Mouse (Mus musculus) MEL (cell line): ENCODE measurements around the gene Cmss1. TPM values are rescaled to one million over a fixed set of nuclear protein-coding genes. Genes with fewer than 3 reads are reported as not detected.

Experiments used
- DNase-seq: peaks from one replicate; pipeline ENCODE4 v3.0.0; 2011; ENCODE audit warnings: low read depth, low spot score
- H3K27ac ChIP-seq: 2 replicates; pipeline ENCODE4 v1.5.1; 2012; ENCODE audit warnings: low read depth, mild to moderate bottlenecking, control low read depth, low read length, moderate library complexity; ENCODE audit not compliant: control insufficient read depth
- H3K27me3 ChIP-seq, 2 experiments: fragments of 150-350 bp in 1 of 2; sonication (generic) in 1 of 2; 2 replicates each; pipeline ENCODE4 v1.6.1; 2012; ENCODE audit warnings: low read length in 2 of 2, mild to moderate bottlenecking in 2 of 2, improper control_type of control experiment in 1 of 2, moderate library complexity in 1 of 2; ENCODE audit not compliant: insufficient read depth in 2 of 2, control insufficient read depth in 1 of 2
- H3K36me3 ChIP-seq, 2 experiments: 2 replicates each; pipeline ENCODE4 v1.6.1; 2012 to 2014; ENCODE audit warnings: low read length in 2 of 2, improper control_type of control experiment in 1 of 2, inconsistent platforms in 1 of 2, mild to moderate bottlenecking in 1 of 2; ENCODE audit not compliant: insufficient read depth in 2 of 2, control insufficient read depth in 1 of 2
- H3K4me1 ChIP-seq, 2 experiments: fragments of 150-350 bp in 1 of 2; sonication (generic) in 1 of 2; 2 replicates each; pipeline ENCODE4 v1.6.1; 2012; ENCODE audit warnings: low read length in 2 of 2, improper control_type of control experiment in 1 of 2, mild to moderate bottlenecking in 1 of 2; ENCODE audit not compliant: insufficient read depth in 2 of 2, control insufficient read depth in 1 of 2
- H3K4me3 ChIP-seq, 2 experiments: fragments of 150-350 bp in 1 of 2; sonication (generic) in 1 of 2; 2 replicates each; pipeline ENCODE4 v1.5.1; 2012; ENCODE audit warnings: low read depth in 2 of 2, low read length in 2 of 2, mild to moderate bottlenecking in 2 of 2, moderate library complexity in 2 of 2, control low read depth in 1 of 2, improper control_type of control experiment in 1 of 2; ENCODE audit not compliant: control insufficient read depth in 1 of 2, insufficient read depth in 1 of 2
- H3K79me2 ChIP-seq: 2 replicates; pipeline ENCODE4 v1.6.1; 2012; ENCODE audit warnings: mild to moderate bottlenecking, low read length, moderate library complexity; ENCODE audit not compliant: control insufficient read depth, poor library complexity, insufficient read depth
- H3K9ac ChIP-seq: 2 replicates; pipeline ENCODE4 v1.6.1; 2012; ENCODE audit warnings: low read depth, mild to moderate bottlenecking, control low read depth, low read length, moderate library complexity; ENCODE audit not compliant: control insufficient read depth, poor library complexity, severe bottlenecking
- H3K9me3 ChIP-seq: fragments of 150-350 bp; sonication (generic); replicated peaks from 2 replicates; pipeline ENCODE4 v1.6.1; 2012; ENCODE audit warnings: mild to moderate bottlenecking, low read length, improper control_type of control experiment, moderate library complexity; ENCODE audit not compliant: insufficient read depth
- BHLHE40 ChIP-seq: IDR thresholded peaks from 2 replicates; pipeline ENCODE4 v1.6.1; 2012; ENCODE audit warnings: low read depth, mild to moderate bottlenecking, inconsistent platforms, low read length, improper control_type of control experiment, borderline replicate concordance
- E2F4 ChIP-seq: IDR thresholded peaks from 2 replicates; pipeline ENCODE4 v1.6.1; 2011; ENCODE audit warnings: low read depth, low read length, improper control_type of control experiment, borderline replicate concordance
- ELF1 ChIP-seq: IDR thresholded peaks from 2 replicates; pipeline ENCODE4 v1.6.1; 2014; ENCODE audit warnings: low read depth, mild to moderate bottlenecking, inconsistent platforms, low read length, improper control_type of control experiment, moderate library complexity
- EP300 ChIP-seq, 2 experiments: IDR thresholded peaks; 2 replicates each; pipeline ENCODE4 v1.6.1; 2011; ENCODE audit warnings: improper control_type of control experiment in 2 of 2, low read length in 2 of 2, low read depth in 1 of 2, mild to moderate bottlenecking in 1 of 2
- ETS1 ChIP-seq: IDR thresholded peaks from 2 replicates; pipeline ENCODE4 v1.6.1; 2012; ENCODE audit warnings: low read depth, mild to moderate bottlenecking, inconsistent platforms, low read length, improper control_type of control experiment, moderate library complexity
- GABPA ChIP-seq: IDR thresholded peaks from 2 replicates; pipeline ENCODE4 v1.6.1; 2012; ENCODE audit warnings: low read depth, mild to moderate bottlenecking, inconsistent platforms, low read length, improper control_type of control experiment, moderate library complexity
- JUND ChIP-seq: IDR thresholded peaks from 2 replicates; pipeline ENCODE4 v1.6.1; 2011; ENCODE audit warnings: low read depth, mild to moderate bottlenecking, improper control_type of control experiment, low read length
- KAT2A ChIP-seq: conservative IDR thresholded peaks from 2 replicates; pipeline ENCODE4 v1.6.1; 2012; ENCODE audit warnings: low read depth, low read length, improper control_type of control experiment, inconsistent platforms
- MEF2A ChIP-seq: IDR thresholded peaks from 2 replicates; pipeline ENCODE4 v1.6.1; 2014; ENCODE audit warnings: low read depth, mild to moderate bottlenecking, inconsistent platforms, low read length, improper control_type of control experiment; ENCODE audit not compliant: poor library complexity, insufficient replicate concordance, severe bottlenecking; ENCODE audit errors: extremely low read depth
- MXI1 ChIP-seq: IDR thresholded peaks from 2 replicates; pipeline ENCODE4 v1.6.1; 2011; ENCODE audit warnings: mild to moderate bottlenecking, low read depth, low read length, improper control_type of control experiment
- POLR2AphosphoS2 ChIP-seq: IDR thresholded peaks from 2 replicates; pipeline ENCODE4 v1.6.1; 2011; ENCODE audit warnings: low read length, improper control_type of control experiment
- RAD21 ChIP-seq: IDR thresholded peaks from 2 replicates; pipeline ENCODE4 v1.6.1; 2011; ENCODE audit warnings: mild to moderate bottlenecking, low read depth, low read length, improper control_type of control experiment
- SMC3 ChIP-seq: IDR thresholded peaks from 2 replicates; pipeline ENCODE4 v1.6.1; 2011; ENCODE audit warnings: low read depth, low read length, improper control_type of control experiment
- TAL1 ChIP-seq: IDR thresholded peaks from 2 replicates; pipeline ENCODE4 v1.6.1; 2012; ENCODE audit warnings: mild to moderate bottlenecking, inconsistent platforms, low read length, moderate library complexity, mixed read lengths
- UBTF ChIP-seq: IDR thresholded peaks from 2 replicates; pipeline ENCODE4 v1.6.1; 2012; ENCODE audit warnings: low read depth, mild to moderate bottlenecking, inconsistent platforms, low read length, improper control_type of control experiment, moderate library complexity, borderline replicate concordance; ENCODE audit not compliant: insufficient read depth
- USF2 ChIP-seq, 2 experiments: IDR thresholded peaks; 2 replicates each; pipeline ENCODE4 v1.6.1; 2011 to 2012; ENCODE audit warnings: improper control_type of control experiment in 2 of 2, low read length in 2 of 2, borderline replicate concordance in 1 of 2, inconsistent platforms in 1 of 2, low read depth in 1 of 2, mild to moderate bottlenecking in 1 of 2; ENCODE audit not compliant: insufficient read depth in 1 of 2
- ZC3H11A ChIP-seq: IDR thresholded peaks from 2 replicates; pipeline ENCODE4 v1.6.1; 2012; ENCODE audit warnings: low read depth, mild to moderate bottlenecking, inconsistent platforms, low read length, improper control_type of control experiment
- ZKSCAN1 ChIP-seq: IDR thresholded peaks from 2 replicates; pipeline ENCODE4 v1.6.1; 2012; ENCODE audit warnings: low read depth, mild to moderate bottlenecking, inconsistent platforms, low read length, improper control_type of control experiment, moderate library complexity
- ZMIZ1 ChIP-seq: IDR thresholded peaks from 2 replicates; pipeline ENCODE4 v1.6.1; 2012; ENCODE audit warnings: low read depth, mild to moderate bottlenecking, inconsistent platforms, low read length, improper control_type of control experiment, moderate library complexity
- polyA plus RNA-seq, 2 experiments: library from polyadenylated mRNA; stranded (reverse) in 1 of 2; unstranded in 1 of 2; fragments of >175 nt in 1 of 2; fragments of >200 nt in 1 of 2; gene quantifications; 2 replicates each; pipeline versions ENCODE4 v1.2.1 to v1.2.4; 2012; ENCODE audit warnings: low replicate concordance in 2 of 2, low read depth in 1 of 2; ENCODE audit not compliant: insufficient read length in 2 of 2, insufficient read depth in 1 of 2, missing spikeins in 1 of 2
- total RNA-seq: library from RNA; depleted of rRNA; stranded (reverse); fragments of 300-350 nt; gene quantifications from 2 replicates; pipeline ENCODE4 v1.2.3, GENCODE M21; 2012

Gene Cmss1
- total and polyA plus RNA-seq, 3 experiments, result 80.9 to 94.7 TPM; not detected in 1

DNA sequence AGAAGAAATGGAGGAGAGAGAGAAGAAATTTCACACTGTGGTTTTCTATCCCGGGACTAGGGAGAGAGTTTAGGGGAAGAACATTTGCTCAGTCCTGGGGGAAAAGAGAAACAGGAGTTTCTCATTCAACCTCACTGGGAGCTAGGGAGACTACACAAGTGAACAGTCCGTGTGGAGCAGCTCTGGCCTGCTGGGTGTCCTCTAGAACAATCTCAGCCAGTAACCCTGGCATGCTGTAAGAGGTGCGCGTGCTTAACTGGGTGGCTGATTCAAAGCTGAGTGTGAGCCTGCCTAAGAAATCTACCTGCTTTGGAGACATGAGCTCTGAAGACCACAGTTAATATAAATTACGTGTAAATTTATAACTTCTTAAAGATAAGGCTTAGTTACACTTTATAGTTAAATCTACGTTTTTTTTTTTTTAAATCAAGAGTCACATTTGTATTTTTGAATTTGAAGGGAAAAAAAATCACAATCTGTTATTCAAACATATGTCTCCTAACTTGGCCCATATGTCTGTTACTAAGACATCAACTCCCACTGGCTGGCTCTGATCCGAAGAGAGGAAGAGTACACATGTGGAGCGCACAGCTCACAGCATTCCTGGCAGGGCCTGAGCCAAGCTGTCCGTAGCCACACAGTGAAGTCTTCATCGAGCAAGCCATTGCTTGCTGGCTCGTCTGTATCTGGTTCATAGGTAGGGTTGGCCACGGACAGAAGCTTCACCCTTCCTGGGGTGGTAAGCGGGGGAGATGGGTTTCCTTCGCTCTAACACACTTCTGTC lies 338.4 kb downstream of the Cmss1 start:
- Histone ChIP-seq H3K9me3 (no peaks in the 10 kb centered on the region), H3K9ac (no peak overlapping the region), H3K27me3 (peaks cover 0 to 3% of the 10 kb centered on the region in 2 experiments; a peak in 2 of 4 replicates), H3K4me1 (no peaks in the 10 kb centered on the region), H3K79me2 (no peaks in the 10 kb centered on the region), H3K4me3 (no peak overlapping the region), H3K36me3 (no peaks in the 10 kb centered on the region), H3K27ac (no peak overlapping the region)
- TF ChIP-seq ZKSCAN1, result no peak
- no peak for TF ChIP-seq USF2 (IDR thresholded peaks at IDR 0.05; ENCODE audit: borderline replicate concordance in 1 of 2, insufficient read depth in 1 of 2, low read depth in 1 of 2, low read length in 2 of 2)
- TF ChIP-seq TAL1, result no peak
- no peak for TF ChIP-seq SMC3
- no peak for TF ChIP-seq GABPA
- TF ChIP-seq ZC3H11A, result no peak
- TF ChIP-seq MXI1, result no peak
- no peak for TF ChIP-seq KAT2A
- no peak for TF ChIP-seq MEF2A
- TF ChIP-seq EP300 (IDR thresholded peaks at IDR 0.05; ENCODE audit: low read depth in 1 of 2, low read length in 2 of 2), result no peak
- TF ChIP-seq ETS1, result no peak
- TF ChIP-seq ELF1, result no peak
- no peak for TF ChIP-seq BHLHE40
- TF ChIP-seq ZMIZ1, result no peak
- TF ChIP-seq UBTF, result no peak
- no peak for TF ChIP-seq JUND
- no peak for TF ChIP-seq POLR2AphosphoS2
- DNase-seq, result no peak

DNA sequence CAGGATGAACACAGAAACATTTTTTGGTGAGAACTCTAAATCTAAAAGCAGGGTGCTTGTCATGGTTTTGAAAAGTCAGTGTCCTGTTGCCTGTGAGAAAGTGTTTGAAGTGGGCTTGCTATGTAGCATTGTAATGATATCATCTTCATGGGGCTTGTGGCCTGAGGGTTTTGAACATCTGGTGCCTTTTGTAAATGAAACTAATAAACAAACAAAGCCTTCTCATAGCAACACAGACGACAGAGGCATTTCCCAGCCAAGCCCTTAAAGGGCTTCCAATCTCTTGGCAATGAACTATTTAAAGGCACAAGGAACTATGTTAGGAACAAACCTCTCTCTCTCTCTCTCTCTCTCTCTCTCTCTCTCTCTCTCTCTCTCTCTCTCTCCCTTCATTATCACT lies 339.6 kb downstream of the Cmss1 start:
- H3K4me1 ChIP-seq, result no peaks in the 10 kb centered on the region

More for the DNA sequence above, 339.6 kb downstream of the Cmss1 start:
- Histone ChIP-seq H3K4me3 (no peak overlapping the region), H3K9ac (no peak overlapping the region), H3K79me2 (no peaks in the 10 kb centered on the region), H3K27ac (no peak overlapping the region), H3K9me3 (no peaks in the 10 kb centered on the region), H3K27me3 (peaks cover 0 to 3% of the 10 kb centered on the region in 2 experiments; a peak in 2 of 4 replicates), H3K36me3 (no peaks in the 10 kb centered on the region)
- TF ChIP-seq E2F4 (no peak), RAD21 (no peak), MXI1 (no peak), BHLHE40 (no peak), GABPA (no peak), TAL1 (no peak)
- DNase-seq, result no peak
